17 mouse cellular contexts compared by ENCODE assay signal in genomic region chr2:157750481-157750880, GRCm38 (mm10). TPM values are rescaled to one million over a fixed set of nuclear protein-coding genes. Genes with fewer than 3 reads are reported as not detected.
A peak's percentile ranks its signal among the peaks of the same experiment; 100 is the strongest.
DNase-seq lines count a peak whose midpoint lies in the region; ATAC-seq lines count a peak whose summit lies in the region.
"Had no signal": no experiment of that assay in that cellular context is flagged by ENCODE, and none has a peak within 500 bp of the region (broad histone marks: within the 10 kb centered on the region; RNA-seq: fewer than 3 reads in every experiment).

No protein-coding gene starts in this region.

- peak overlapping the region; percentile 94 for H3K27ac ChIP-seq in hindbrain, embryonic 13.5 days
- H3K27ac ChIP-seq in hindbrain, embryonic 10.5 days, result no peak overlapping the region
- H3K27ac ChIP-seq in forebrain, embryonic 12.5 days, result peak overlapping the region; percentile 90
- H3K27ac ChIP-seq in forebrain, embryonic 15.5 days (replicated peaks), result peak overlapping the region; percentile 88
- H3K27ac ChIP-seq in midbrain, embryonic 16.5 days (ENCODE audit: low read length), result peak overlapping the region; percentile 86; the same call in 1 of the 2 replicates
- H3K27ac ChIP-seq in limb, embryonic 10.5 days, result no peak overlapping the region
- H3K27ac ChIP-seq: heart, adult 2 months; limb, embryonic 12.5 days; liver, embryonic 13.5 days; macrophage had no signal

- H3K27me3 ChIP-seq in hindbrain, embryonic 13.5 days, result no peaks in the 10 kb centered on the region
- no peaks in the 10 kb centered on the region for H3K27me3 ChIP-seq in hindbrain, embryonic 10.5 days (ENCODE audit: insufficient read depth, poor library complexity, severe bottlenecking)
- H3K27me3 ChIP-seq in forebrain, embryonic 12.5 days, result no peaks in the 10 kb centered on the region
- H3K27me3 ChIP-seq in forebrain, embryonic 15.5 days, result no peaks in the 10 kb centered on the region
- no peaks in the 10 kb centered on the region for H3K27me3 ChIP-seq in midbrain, embryonic 16.5 days (ENCODE audit: control insufficient read depth, insufficient read depth, low read depth, low read length)
- H3K27me3 ChIP-seq in limb, embryonic 10.5 days (ENCODE audit: low read depth, poor library complexity, severe bottlenecking), result no peaks in the 10 kb centered on the region
- H3K27me3 ChIP-seq: limb, embryonic 12.5 days; liver, embryonic 13.5 days; lung, embryonic 15.5 days had no signal

- peak overlapping the region; percentile 49; the same call in 1 of the 2 replicates for H3K9ac ChIP-seq in hindbrain, embryonic 13.5 days
- no peak overlapping the region for H3K9ac ChIP-seq in forebrain, embryonic 12.5 days
- no peak overlapping the region for H3K9ac ChIP-seq in forebrain, embryonic 15.5 days (replicated peaks)
- H3K9ac ChIP-seq in midbrain, embryonic 16.5 days (ENCODE audit: low read depth, low read length), result no peak overlapping the region
- H3K9ac ChIP-seq: limb, embryonic 12.5 days; liver, embryonic 13.5 days; lung, embryonic 15.5 days had no signal

- no peak for ATAC-seq in hindbrain, embryonic 13.5 days (ENCODE audit: low FRiP score)
- no peak for ATAC-seq in forebrain, embryonic 12.5 days (ENCODE audit: low FRiP score)
- no peak for ATAC-seq in forebrain, embryonic 15.5 days (replicated peaks)
- no peak for ATAC-seq in midbrain, embryonic 16.5 days

- H3K4me3 ChIP-seq in hindbrain, embryonic 13.5 days, result no peak overlapping the region
- no peak overlapping the region for H3K4me3 ChIP-seq in hindbrain, embryonic 10.5 days
- H3K4me3 ChIP-seq in forebrain, embryonic 12.5 days (replicated peaks), result no peak overlapping the region
- H3K4me3 ChIP-seq in forebrain, embryonic 15.5 days, result no peak overlapping the region
- no peak overlapping the region for H3K4me3 ChIP-seq in midbrain, embryonic 16.5 days (ENCODE audit: low read depth, low read length)
- no peak overlapping the region for H3K4me3 ChIP-seq in limb, embryonic 10.5 days
- H3K4me3 ChIP-seq: heart, adult 2 months; limb, embryonic 12.5 days; liver, embryonic 13.5 days; lung, embryonic 15.5 days had no signal

- H3K9me3 ChIP-seq in hindbrain, embryonic 13.5 days, result no peaks in the 10 kb centered on the region
- H3K9me3 ChIP-seq in hindbrain, embryonic 10.5 days, result no peaks in the 10 kb centered on the region
- H3K9me3 ChIP-seq in forebrain, embryonic 12.5 days, result no peaks in the 10 kb centered on the region
- no peaks in the 10 kb centered on the region for H3K9me3 ChIP-seq in forebrain, embryonic 15.5 days
- H3K9me3 ChIP-seq in midbrain, embryonic 16.5 days (replicated peaks; ENCODE audit: control insufficient read depth, low read length, poor library complexity, severe bottlenecking), result no peaks in the 10 kb centered on the region
- H3K9me3 ChIP-seq in limb, embryonic 10.5 days (replicated peaks), result no peaks in the 10 kb centered on the region
- H3K9me3 ChIP-seq: liver, embryonic 13.5 days; lung, embryonic 15.5 days had no signal

- peaks cover 5% of the 10 kb centered on the region; the same call in 1 of the 2 replicates for H3K36me3 ChIP-seq in hindbrain, embryonic 13.5 days
- H3K36me3 ChIP-seq in hindbrain, embryonic 10.5 days, result peaks cover 11% of the 10 kb centered on the region; the same call in 1 of the 2 replicates
- H3K36me3 ChIP-seq in forebrain, embryonic 12.5 days (replicated peaks), result 0 out of 2 replicates have a peak, but pooled peaks cover 3% of the 10 kb centered on the region
- no peaks in the 10 kb centered on the region for H3K36me3 ChIP-seq in forebrain, embryonic 15.5 days
- no peaks in the 10 kb centered on the region for H3K36me3 ChIP-seq in midbrain, embryonic 16.5 days (ENCODE audit: control insufficient read depth, insufficient read depth, low read length)
- H3K36me3 ChIP-seq in limb, embryonic 10.5 days, result peaks cover 16% of the 10 kb centered on the region
- H3K36me3 ChIP-seq: lung, embryonic 15.5 days had no signal

- no peak for DNase-seq in hindbrain, embryonic 10.5 days (ENCODE audit: low spot score)
- DNase-seq in testis, postnatal 10 days (ENCODE audit: low spot score), result no peak
- DNase-seq in limb, embryonic 10.5 days (ENCODE audit: low spot score), result no peak
- DNase-seq: adrenal gland, postnatal 36 days; cerebellum, postnatal 36 days; heart, adult 2 months; kidney, adult 18-20 months; layer of hippocampus, adult 9-11 months; liver, embryonic 13.5 days; thymus, adult 2 months had no signal

- H3K4me1 ChIP-seq in hindbrain, embryonic 13.5 days (replicated peaks), result peaks cover 65% of the 10 kb centered on the region
- H3K4me1 ChIP-seq in hindbrain, embryonic 10.5 days (replicated peaks), result peaks cover 33% of the 10 kb centered on the region
- H3K4me1 ChIP-seq in forebrain, embryonic 12.5 days, result peaks cover 65% of the 10 kb centered on the region
- H3K4me1 ChIP-seq in forebrain, embryonic 15.5 days, result peaks cover 57% of the 10 kb centered on the region
- H3K4me1 ChIP-seq in midbrain, embryonic 16.5 days (ENCODE audit: control insufficient read depth, insufficient read depth, low read length), result peaks cover 47% of the 10 kb centered on the region
- H3K4me1 ChIP-seq in limb, embryonic 10.5 days, result peaks cover 29% of the 10 kb centered on the region

- 74% methylated on average over 8 of the region's 8 CpGs for WGBS in hindbrain, embryonic 13.5 days
- 78% methylated on average over 8 of the region's 8 CpGs for WGBS in hindbrain, embryonic 10.5 days
- 86% methylated on average over 8 of the region's 8 CpGs for WGBS in forebrain, embryonic 12.5 days
- 42% methylated on average over 8 of the region's 8 CpGs for WGBS in forebrain, embryonic 15.5 days
- WGBS in midbrain, embryonic 16.5 days, result 74% methylated on average over 8 of the region's 8 CpGs
- WGBS in limb, embryonic 10.5 days, result 79% methylated on average over 8 of the region's 8 CpGs

- no peak overlapping the region for H3K4me2 ChIP-seq in hindbrain, embryonic 13.5 days
- no peak overlapping the region for H3K4me2 ChIP-seq in forebrain, embryonic 12.5 days
- no peak overlapping the region for H3K4me2 ChIP-seq in forebrain, embryonic 15.5 days (replicated peaks)
- H3K4me2 ChIP-seq in midbrain, embryonic 16.5 days (ENCODE audit: low read length), result no peak overlapping the region
- H3K4me2 ChIP-seq: limb, embryonic 12.5 days; liver, embryonic 13.5 days; lung, embryonic 15.5 days had no signal

RNA-seq across cellular contexts. Expression of gene Ctnnbl1, which starts 13.3 kb away (rescaled TPM):
- 70.6 and 72.8 TPM in 2 replicates for polyA plus RNA-seq in hindbrain, embryonic 13.5 days (2015; fragmentation: Nextera tagmentation; extraction: Ambion mirVana)
- polyA plus RNA-seq in hindbrain, embryonic 10.5 days (2016; fragmentation: Nextera tagmentation; extraction: Ambion mirVana), result 93.4 and 95.9 TPM in 2 replicates
- 100 and 101 TPM in 2 replicates for polyA plus RNA-seq in forebrain, embryonic 12.5 days (2016; fragmentation: Nextera tagmentation; extraction: Ambion mirVana)
- polyA plus RNA-seq in forebrain, embryonic 15.5 days (2015; fragmentation: Nextera tagmentation; extraction: Ambion mirVana), result 81.1 and 82.5 TPM in 2 replicates
- polyA plus RNA-seq in midbrain, embryonic 16.5 days (2015; fragmentation: Nextera tagmentation; extraction: Ambion mirVana), result 62.7 and 63.6 TPM in 2 replicates
- polyA plus RNA-seq in limb, embryonic 10.5 days (2016; fragmentation: Nextera tagmentation; extraction: Ambion mirVana), result 90.7 and 97.8 TPM in 2 replicates

Comparison
In these comparisons a context has a peak if more than half of its experiments do, and no peak if none do; other contexts are left out.
1. H3K27ac ChIP-seq: peak in hindbrain, embryonic 13.5 days (single experiment), forebrain, embryonic 12.5 days (single experiment), forebrain, embryonic 15.5 days (single experiment) and midbrain, embryonic 16.5 days (single experiment); none in hindbrain, embryonic 10.5 days (single experiment) and limb, embryonic 10.5 days (single experiment).